Mouse (Mus musculus) frontal cortex, adult 2 months (tissue): ENCODE data around the gene Olfr1354. TPM values are rescaled to one million over a fixed set of nuclear protein-coding genes. Genes with fewer than 3 reads are reported as not detected.
"Not testable (repeated sequence)": the region's sequence is repeated elsewhere in the genome, so short reads cannot be mapped to it uniquely, and the experiment has no call there.

Experiments used
- DNase-seq, 2 experiments: peaks; one replicate each; pipeline ENCODE4 v3.0.0; 2022; ENCODE audit warnings: low spot score in 1 of 2; ENCODE audit errors: extremely low spot score in 1 of 2
- polyA plus RNA-seq: library from polyadenylated mRNA; depleted of rRNA; stranded (reverse); fragments of >200 nt; gene quantifications from 2 replicates; pipeline ENCODE4 v1.2.3, GENCODE M21; 2012; rRNA removed

Olfr1354 gene
- polyA plus RNA-seq, result 0.02 TPM in 1 of 2 replicates, not detected in the other

DNA sequence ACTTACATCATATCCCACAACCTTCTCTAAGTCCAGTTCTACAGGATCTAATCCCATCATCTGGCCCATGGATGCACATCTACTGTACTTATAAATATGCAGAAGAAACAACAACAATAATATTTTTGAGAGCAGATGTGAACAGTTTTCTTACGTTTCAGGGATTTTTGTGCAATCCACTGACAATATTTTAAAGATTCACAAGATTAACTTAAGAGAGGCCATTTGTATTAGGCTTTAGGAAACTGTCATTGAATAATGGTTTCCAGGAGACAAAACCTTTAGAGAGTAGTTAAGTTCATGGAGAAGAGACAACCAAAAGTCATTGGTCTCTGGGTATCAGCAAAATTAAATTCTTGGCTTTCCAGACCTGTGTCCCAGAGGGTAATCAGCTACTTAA lies at the start of gene Olfr1354:
TSS of gene Olfr1354 (plus strand) at position 301 of the 400 bp plus-strand sequence.
- not testable (repeated sequence) for DNase-seq

DNA sequence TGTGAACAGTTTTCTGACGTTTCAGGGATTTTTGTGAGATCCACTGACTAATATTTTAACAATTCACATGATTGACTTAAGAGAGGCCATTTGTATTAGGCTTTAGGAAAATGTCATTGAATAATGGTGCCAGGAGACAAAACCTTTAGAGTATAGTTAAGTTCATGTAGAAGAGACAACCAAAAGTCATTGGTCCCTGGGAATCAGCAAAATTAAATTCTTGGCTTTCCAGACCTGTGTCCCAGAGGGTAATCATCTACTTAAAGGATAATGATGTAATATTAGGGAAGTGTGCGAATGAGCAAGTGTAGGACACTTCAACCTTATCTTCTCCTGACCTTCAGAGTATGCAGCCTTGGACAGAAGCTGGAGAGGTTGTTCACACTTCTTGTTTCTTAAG lies 37.7 kb upstream of the Olfr1354 start, which contains the start of gene Olfr1355:
TSS of gene Olfr1355 (plus strand) at position 301 of the 400 bp plus-strand sequence.
- DNase-seq, result no peak

DNA sequence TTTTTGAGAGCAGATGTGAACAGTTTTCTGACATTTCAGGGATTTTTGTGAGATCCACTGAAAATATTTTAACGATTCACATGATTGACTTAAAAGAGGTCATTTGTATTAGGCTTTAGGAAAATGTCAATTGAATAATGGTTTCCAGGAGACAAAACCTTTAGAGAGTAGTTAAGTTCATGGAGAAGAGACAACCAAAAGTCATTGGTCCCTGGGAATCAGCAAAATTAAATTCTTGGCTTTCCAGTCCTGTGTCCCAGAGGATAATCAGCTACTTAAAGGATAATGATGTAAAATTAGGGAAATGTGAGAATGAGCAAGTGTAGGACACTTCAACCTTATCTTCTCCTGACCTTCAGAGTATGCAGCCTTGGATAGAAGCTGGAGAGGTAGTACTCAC lies 37.4 kb downstream of the Olfr1354 start, which contains the start of gene Olfr8:
TSS of gene Olfr8 (plus strand) at position 301 of the 400 bp plus-strand sequence.
- not testable (repeated sequence) for DNase-seq

DNA sequence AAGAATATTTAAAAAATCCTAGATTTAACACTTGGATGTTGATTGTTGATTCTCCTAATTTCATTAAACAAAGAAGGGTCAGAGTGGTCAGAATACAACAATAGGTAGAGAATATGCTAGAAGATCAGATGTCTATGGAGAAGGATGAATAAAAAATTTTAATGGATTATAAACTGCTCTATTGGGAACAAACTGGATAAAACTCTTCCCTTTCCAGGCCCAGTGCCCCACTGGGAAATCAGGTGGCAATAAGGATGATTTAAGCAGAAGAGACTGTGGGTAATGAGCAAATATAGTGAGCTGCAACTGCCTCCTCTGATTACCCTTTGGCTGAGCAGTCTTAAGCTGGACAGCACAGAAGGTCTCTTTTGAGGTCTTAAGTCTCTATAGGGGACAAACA lies 50.0 kb downstream of the Olfr1354 start, which contains the start of gene Olfr1353:
TSS of gene Olfr1353 (plus strand) at position 301 of the 400 bp plus-strand sequence.
- not testable (repeated sequence) for DNase-seq

Other genes with a start within 250 kb of the Olfr1354 start
- not detected in 2 replicates for gene Casp14, start 194.9 kb upstream of the Olfr1354 start, polyA plus RNA-seq
- 0.15 and 0.18 TPM in 2 replicates for gene Ccdc105, start 160.1 kb upstream of the Olfr1354 start, polyA plus RNA-seq
- 8.9 and 10.4 TPM in 2 replicates for gene Slc1a6, start 132.7 kb upstream of the Olfr1354 start, polyA plus RNA-seq
- gene Olfr1356, start 61.0 kb upstream of the Olfr1354 start, polyA plus RNA-seq, result not detected in 2 replicates
- gene Olfr1355, start 37.6 kb upstream of the Olfr1354 start, polyA plus RNA-seq, result not detected in 2 replicates
- not detected in 2 replicates for gene Olfr8, start 37.5 kb downstream of the Olfr1354 start, polyA plus RNA-seq
- gene Olfr1353, start 50.1 kb downstream of the Olfr1354 start, polyA plus RNA-seq, result 0.06 TPM in 1 of 2 replicates, not detected in the other
- 0.02 TPM in 1 of 2 replicates, not detected in the other for gene Olfr1352, start 67.9 kb downstream of the Olfr1354 start, polyA plus RNA-seq
- not detected in 2 replicates for gene Olfr1351, start 99.3 kb downstream of the Olfr1354 start, polyA plus RNA-seq
- not detected in 2 replicates for gene Olfr57, start 115.6 kb downstream of the Olfr1354 start, polyA plus RNA-seq
- 25.0 and 25.4 TPM in 2 replicates for gene 2610008E11Rik, start 184.4 kb downstream of the Olfr1354 start, polyA plus RNA-seq
- not detected in 2 replicates for gene Vmn2r80, start 235.6 kb downstream of the Olfr1354 start, polyA plus RNA-seq